Mouse (Mus musculus) liver, embryonic 13.5 days (tissue): ENCODE data around the gene Jmjd1c. TPM values are rescaled to one million over a fixed set of nuclear protein-coding genes. Genes with fewer than 3 reads are reported as not detected.

Experiments
- ATAC-seq: fragments of 200-750 bp; cut with Nextera tagmentation; 2 replicates; pipeline ENCODE4 v1.8.0; 2017; ENCODE audit warnings: low read depth, mild to moderate bottlenecking, moderate number of reproducible peaks, moderate library complexity
- DNase-seq: peaks from one replicate; pipeline ENCODE4 v3.0.0; 2022
- H3K27ac ChIP-seq: fragments of 300-500 bp; sonication (generic); 2 replicates; pipeline ENCODE4 v1.5.1; 2015; ENCODE audit warnings: moderate library complexity, mild to moderate bottlenecking, inconsistent platforms
- H3K27me3 ChIP-seq: fragments of 300-500 bp; sonication (generic); 2 replicates; pipeline ENCODE4 v1.6.1; 2015; ENCODE audit warnings: mild to moderate bottlenecking, inconsistent platforms
- H3K36me3 ChIP-seq: fragments of 300-500 bp; sonication (generic); 2 replicates; pipeline ENCODE4 v1.6.1; 2015; ENCODE audit warnings: mild to moderate bottlenecking, inconsistent platforms
- H3K4me1 ChIP-seq: fragments of 300-500 bp; sonication (generic); replicated peaks from 2 replicates; pipeline ENCODE4 v1.6.1; 2015; ENCODE audit warnings: inconsistent platforms
- H3K4me2 ChIP-seq: fragments of 300-500 bp; sonication (generic); 2 replicates; pipeline ENCODE4 v1.6.1; 2015; ENCODE audit warnings: inconsistent platforms, mild to moderate bottlenecking, moderate library complexity
- H3K4me3 ChIP-seq: fragments of 300-500 bp; sonication (generic); replicated peaks from 2 replicates; pipeline ENCODE4 v1.5.1; 2015; ENCODE audit warnings: mild to moderate bottlenecking, inconsistent platforms
- H3K9ac ChIP-seq: fragments of 300-500 bp; sonication (generic); 2 replicates; pipeline ENCODE4 v1.6.1; 2015; ENCODE audit warnings: mild to moderate bottlenecking, inconsistent platforms
- H3K9me3 ChIP-seq: fragments of 300-500 bp; sonication (generic); replicated peaks from 2 replicates; pipeline ENCODE4 v1.6.1; 2016; ENCODE audit warnings: inconsistent platforms
- WGBS: fragments of 180-500 bp; shearing (Covaris S2); methylation state at CpG from one replicate; pipeline ENCODE4 v1.1.7; 2015; ENCODE audit not compliant: insufficient replicate concordance; 5-methylcytosine and 5-hydroxymethylcytosine counted together
- polyA plus RNA-seq: library from polyadenylated mRNA; unstranded; fragments of >200 nt; fragmentation: Nextera tagmentation; extraction: Ambion mirVana; gene quantifications from 2 replicates; pipeline ENCODE4 v1.2.1, GENCODE M21; 2015

The Jmjd1c gene
- polyA plus RNA-seq, 1 experiment from 2014 or later, result 10.4 TPM

GRCm38 (mm10) chr10:67120180-67120579 is 24.3 kb downstream of the Jmjd1c start:
- no peak overlapping the region for H3K4me3 ChIP-seq
- H3K27ac ChIP-seq, result no peak overlapping the region
- DNase-seq (no peak), ATAC-seq (no peak)
- no peak overlapping the region for H3K4me2 ChIP-seq
- H3K36me3 ChIP-seq, result no peaks in the 10 kb centered on the region
- 55% methylated on average over 4 of the region's 4 CpGs for WGBS
- no peak overlapping the region for H3K9ac ChIP-seq
- H3K9me3 ChIP-seq, result no peaks in the 10 kb centered on the region
- peaks cover 24% of the 10 kb centered on the region for H3K4me1 ChIP-seq
- peaks cover 7% of the 10 kb centered on the region; the same call in 1 of the 2 replicates for H3K27me3 ChIP-seq

- WGBS, result 84% methylated on average over 2 of the region's 2 CpGs
- peaks cover 23% of the 10 kb centered on the region for H3K4me1 ChIP-seq
- H3K27ac ChIP-seq, result no peak overlapping the region
- H3K4me3 ChIP-seq, result no peak overlapping the region
- no peak overlapping the region for H3K4me2 ChIP-seq
- H3K9ac ChIP-seq, result no peak overlapping the region
- no peaks in the 10 kb centered on the region for H3K9me3 ChIP-seq
- H3K36me3 ChIP-seq, result no peaks in the 10 kb centered on the region
- DNase-seq, result no peak
- no peak for ATAC-seq
- H3K27me3 ChIP-seq, result peaks cover 12% of the 10 kb centered on the region
Observed at GRCm38 (mm10) chr10:67120640-67121039, 24.7 kb downstream of the Jmjd1c start.

GRCm38 (mm10) chr10:67123756-67124155 is 27.8 kb downstream of the Jmjd1c start:
- no peak overlapping the region for H3K27ac ChIP-seq
- H3K4me2 ChIP-seq, result no peak overlapping the region
- peaks cover 40% of the 10 kb centered on the region for H3K27me3 ChIP-seq
- ATAC-seq (no peak), DNase-seq (no peak)
- no peak overlapping the region for H3K4me3 ChIP-seq
- no peaks in the 10 kb centered on the region for H3K36me3 ChIP-seq
- peaks cover 37% of the 10 kb centered on the region for H3K4me1 ChIP-seq
- 27% methylated on average over 2 of the region's 2 CpGs for WGBS
- H3K9me3 ChIP-seq, result no peaks in the 10 kb centered on the region
- H3K9ac ChIP-seq, result no peak overlapping the region

- WGBS, result 58% methylated on average over 4 of the region's 4 CpGs
- no peak for ATAC-seq
- H3K4me3 ChIP-seq, result no peak overlapping the region
- no peaks in the 10 kb centered on the region for H3K36me3 ChIP-seq
- no peaks in the 10 kb centered on the region for H3K9me3 ChIP-seq
- no peak for DNase-seq
- no peak overlapping the region for H3K9ac ChIP-seq
- no peak overlapping the region for H3K4me2 ChIP-seq
- peaks cover 43% of the 10 kb centered on the region for H3K27me3 ChIP-seq
- H3K27ac ChIP-seq, result no peak overlapping the region
- peaks cover 36% of the 10 kb centered on the region for H3K4me1 ChIP-seq
Observed at GRCm38 (mm10) chr10:67124156-67124555, 28.2 kb downstream of the Jmjd1c start.

- Histone ChIP-seq H3K27me3 (peaks cover 43% of the 10 kb centered on the region), H3K9me3 (no peaks in the 10 kb centered on the region), H3K27ac (no peak overlapping the region), H3K4me2 (peak overlapping the region; percentile 93), H3K36me3 (no peaks in the 10 kb centered on the region), H3K9ac (peak overlapping the region; percentile 74), H3K4me1 (peaks cover 36% of the 10 kb centered on the region), H3K4me3 (peak overlapping the region; percentile 76)
- 1% methylated on average over 50 of the region's 50 CpGs for WGBS
- ATAC-seq (peak; percentile 37; the same call in 1 of the 2 replicates), DNase-seq (no peak)
Observed at GRCm38 (mm10) chr10:67126061-67126858, 30.3 kb downstream of the Jmjd1c start.

- peaks cover 43% of the 10 kb centered on the region for H3K27me3 ChIP-seq
- ATAC-seq (peak; percentile 73), DNase-seq (no peak)
- WGBS, result 1% methylated on average over 75 of the region's 115 CpGs
- no peak overlapping the region for H3K27ac ChIP-seq
- no peaks in the 10 kb centered on the region for H3K36me3 ChIP-seq
- H3K4me1 ChIP-seq, result peaks cover 40% of the 10 kb centered on the region
- no peaks in the 10 kb centered on the region for H3K9me3 ChIP-seq
- H3K9ac ChIP-seq, result peak overlapping the region; percentile 74
- H3K4me2 ChIP-seq, result peak overlapping the region; percentile 93
- H3K4me3 ChIP-seq, result peak overlapping the region; percentile 76
Observed at GRCm38 (mm10) chr10:67126859-67127758, 31.2 kb downstream of the Jmjd1c start.

- no peaks in the 10 kb centered on the region for H3K9me3 ChIP-seq
- ATAC-seq, result no peak
- peaks cover 39% of the 10 kb centered on the region for H3K27me3 ChIP-seq
- no peaks in the 10 kb centered on the region for H3K36me3 ChIP-seq
- no peak overlapping the region for H3K27ac ChIP-seq
- 59% methylated on average over 1 of the region's 1 CpGs for WGBS
- no peak overlapping the region for H3K4me2 ChIP-seq
- no peak overlapping the region for H3K9ac ChIP-seq
- H3K4me3 ChIP-seq, result no peak overlapping the region
- peaks cover 36% of the 10 kb centered on the region for H3K4me1 ChIP-seq
- no peak for DNase-seq
Observed at GRCm38 (mm10) chr10:67129531-67129930, 33.6 kb downstream of the Jmjd1c start.

GRCm38 (mm10) chr10:67131709-67132108 is 35.8 kb downstream of the Jmjd1c start:
- ATAC-seq (no peak), DNase-seq (no peak)
- Histone ChIP-seq H3K4me2 (no peak overlapping the region), H3K9me3 (no peaks in the 10 kb centered on the region), H3K4me3 (no peak overlapping the region), H3K27me3 (peaks cover 20% of the 10 kb centered on the region), H3K9ac (no peak overlapping the region), H3K27ac (no peak overlapping the region), H3K36me3 (no peaks in the 10 kb centered on the region), H3K4me1 (peaks cover 23% of the 10 kb centered on the region)
- 32% methylated on average over 1 of the region's 1 CpGs for WGBS

GRCm38 (mm10) chr10:67134322-67134721 is 38.4 kb downstream of the Jmjd1c start:
- no peaks in the 10 kb centered on the region for H3K27me3 ChIP-seq
- no peaks in the 10 kb centered on the region for H3K36me3 ChIP-seq
- 78% methylated on average over 2 of the region's 2 CpGs for WGBS
- ATAC-seq, result no peak
- no peak overlapping the region for H3K4me2 ChIP-seq
- H3K9ac ChIP-seq, result no peak overlapping the region
- no peak overlapping the region for H3K27ac ChIP-seq
- H3K4me1 ChIP-seq, result peaks cover 9% of the 10 kb centered on the region; the same call in 1 of the 2 replicates
- no peaks in the 10 kb centered on the region for H3K9me3 ChIP-seq
- DNase-seq, result no peak
- no peak overlapping the region for H3K4me3 ChIP-seq

GRCm38 (mm10) chr10:67137437-67137836 is 41.5 kb downstream of the Jmjd1c start:
- Histone ChIP-seq H3K36me3 (no peaks in the 10 kb centered on the region), H3K4me2 (no peak overlapping the region), H3K9me3 (no peaks in the 10 kb centered on the region), H3K27me3 (no peaks in the 10 kb centered on the region), H3K27ac (no peak overlapping the region), H3K9ac (no peak overlapping the region), H3K4me1 (no peaks in the 10 kb centered on the region), H3K4me3 (no peak overlapping the region)
- WGBS, result 67% methylated on average over 2 of the region's 2 CpGs
- no peak for DNase-seq
- ATAC-seq, result no peak

- no peak for DNase-seq
- no peak overlapping the region for H3K9ac ChIP-seq
- H3K9me3 ChIP-seq, result no peaks in the 10 kb centered on the region
- H3K4me3 ChIP-seq, result no peak overlapping the region
- no peaks in the 10 kb centered on the region for H3K27me3 ChIP-seq
- no peak for ATAC-seq
- H3K4me1 ChIP-seq, result no peaks in the 10 kb centered on the region
- H3K4me2 ChIP-seq, result no peak overlapping the region
- no peaks in the 10 kb centered on the region for H3K36me3 ChIP-seq
- no peak overlapping the region for H3K27ac ChIP-seq
Observed at GRCm38 (mm10) chr10:67143661-67144060, 47.7 kb downstream of the Jmjd1c start.
